Mouse (Mus musculus) E14TG2a.4 (cell line): ENCODE measurements around the gene Clec1a.
A peak's percentile ranks its signal among the peaks of the same experiment; 100 is the strongest.

Experiments
- H3K27me3 ChIP-seq: 2 replicates; pipeline ENCODE4 v1.6.1; 2014; ENCODE audit warnings: low read length, control low read depth; ENCODE audit not compliant: insufficient read depth
- H3K36me3 ChIP-seq: 2 replicates; pipeline ENCODE4 v1.6.1; 2014; ENCODE audit warnings: low read length, control low read depth; ENCODE audit not compliant: insufficient read depth
- H3K4me1 ChIP-seq: replicated peaks from 2 replicates; pipeline ENCODE4 v1.6.1; 2014; ENCODE audit warnings: low read depth, low read length, control low read depth
- H3K4me3 ChIP-seq: replicated peaks from 2 replicates; pipeline ENCODE4 v1.5.1; 2014; ENCODE audit warnings: mild to moderate bottlenecking, low read length
- H3K9me3 ChIP-seq: 2 replicates; pipeline ENCODE4 v1.6.1; 2014; ENCODE audit warnings: low read length, control low read depth
- CTCF ChIP-seq: conservative IDR thresholded peaks from 2 replicates; pipeline ENCODE4 v1.5.1; 2014; ENCODE audit warnings: low read length
- NANOG ChIP-seq: IDR thresholded peaks from 2 replicates; pipeline ENCODE4 v1.6.1; 2014; ENCODE audit warnings: borderline replicate concordance, low read length, mixed read lengths
- POU5F1 ChIP-seq: IDR thresholded peaks from 2 replicates; pipeline ENCODE4 v1.6.1; 2014; ENCODE audit warnings: low read length, borderline replicate concordance

The Clec1a gene

DNA sequence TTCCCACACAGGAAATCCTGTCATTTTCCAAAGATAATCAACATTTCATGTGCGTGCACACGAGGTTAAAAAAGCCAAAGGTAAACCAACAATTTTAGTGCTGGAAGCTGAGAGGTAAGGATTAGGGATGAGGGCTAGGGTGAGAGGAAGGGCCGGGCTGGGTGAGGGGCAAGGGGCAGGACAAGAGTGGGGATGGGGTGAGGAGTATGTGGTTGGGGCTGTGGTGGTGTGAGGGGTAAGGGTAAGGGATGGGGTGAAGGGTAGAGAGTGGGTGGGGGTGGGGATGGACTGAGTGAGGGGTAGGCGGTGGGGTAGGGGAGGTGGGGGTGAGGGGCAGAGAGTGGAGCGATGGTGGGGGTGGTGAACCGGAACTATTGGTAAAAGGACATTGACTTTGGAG, 58.1 kb downstream of the Clec1a start:
- Histone ChIP-seq H3K4me1 (no peaks in the 10 kb centered on the region), H3K27me3 (no peaks in the 10 kb centered on the region), H3K36me3 (no peaks in the 10 kb centered on the region), H3K9me3 (no peaks in the 10 kb centered on the region), H3K4me3 (no peak overlapping the region)
- TF ChIP-seq POU5F1, result no peak
- TF ChIP-seq NANOG, result no peak
- TF ChIP-seq CTCF, result no peak

DNA sequence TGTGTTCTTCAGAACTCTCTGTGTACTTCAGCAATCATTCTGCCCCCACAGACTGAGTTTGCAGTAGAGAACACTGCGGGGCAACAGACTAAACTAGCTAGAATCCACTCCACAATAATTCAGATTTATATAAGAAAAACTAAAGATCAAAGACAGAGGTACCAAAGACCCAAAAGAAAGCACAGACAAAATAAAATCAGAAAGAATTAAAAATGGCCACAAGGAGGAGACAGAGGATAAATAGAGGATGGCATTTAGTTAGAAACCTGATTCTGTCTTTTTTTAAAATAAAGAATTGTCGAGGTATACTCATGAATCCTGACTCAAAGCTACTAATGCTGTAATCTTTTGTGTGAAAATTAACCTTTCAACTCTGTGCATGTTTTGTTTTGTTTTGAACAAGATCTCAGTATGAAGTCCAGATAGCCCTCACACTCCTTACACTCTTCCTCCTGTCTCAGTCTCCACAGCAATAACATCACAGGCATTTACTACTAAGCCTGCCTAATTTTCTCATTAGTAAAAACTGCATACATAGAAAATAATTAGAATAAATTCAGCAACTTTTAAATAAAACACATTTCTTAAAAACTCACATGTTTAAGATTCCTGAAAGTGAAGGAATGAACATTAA, 58.6 kb downstream of the Clec1a start:
- peak; percentile 23; the same call in 1 of the 2 replicates for TF ChIP-seq CTCF
- TF ChIP-seq NANOG, result no peak
- no peaks in the 10 kb centered on the region for H3K4me1 ChIP-seq
- H3K4me3 ChIP-seq, result no peak overlapping the region
- no peaks in the 10 kb centered on the region for H3K27me3 ChIP-seq
- H3K9me3 ChIP-seq, result no peaks in the 10 kb centered on the region
- no peaks in the 10 kb centered on the region for H3K36me3 ChIP-seq

DNA sequence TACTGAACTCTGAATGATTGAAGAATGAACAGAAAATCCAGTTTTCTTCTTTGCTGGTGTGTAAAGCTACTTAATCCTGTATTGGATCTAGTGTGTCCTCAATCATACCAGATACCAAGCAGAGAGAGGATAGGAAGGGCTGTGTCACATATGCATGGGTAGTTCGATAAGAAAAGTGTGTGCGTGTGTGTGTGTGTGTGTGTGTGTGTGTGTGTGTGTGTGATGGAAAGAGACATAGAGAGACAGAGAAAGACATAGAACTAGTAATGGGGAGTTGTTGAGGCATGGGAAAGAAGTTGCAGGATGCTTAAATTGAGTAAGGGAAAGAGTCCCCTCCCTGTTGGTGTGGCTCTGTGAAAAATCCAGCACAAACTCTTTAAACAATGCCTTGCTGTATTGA, 66.0 kb downstream of the Clec1a start, which contains the start of gene Clec12b:
Gene Clec12b (minus strand): TSS at position 101 of the 400 bp plus-strand sequence.
- Histone ChIP-seq H3K27me3 (no peaks in the 10 kb centered on the region), H3K4me1 (0 out of 2 replicates have a peak, but pooled peaks cover 3% of the 10 kb centered on the region), H3K36me3 (no peaks in the 10 kb centered on the region), H3K4me3 (no peak within 1 kb of the TSS), H3K9me3 (no peaks in the 10 kb centered on the region)
- TF ChIP-seq CTCF (no peak), POU5F1 (no peak), NANOG (no peak)

DNA sequence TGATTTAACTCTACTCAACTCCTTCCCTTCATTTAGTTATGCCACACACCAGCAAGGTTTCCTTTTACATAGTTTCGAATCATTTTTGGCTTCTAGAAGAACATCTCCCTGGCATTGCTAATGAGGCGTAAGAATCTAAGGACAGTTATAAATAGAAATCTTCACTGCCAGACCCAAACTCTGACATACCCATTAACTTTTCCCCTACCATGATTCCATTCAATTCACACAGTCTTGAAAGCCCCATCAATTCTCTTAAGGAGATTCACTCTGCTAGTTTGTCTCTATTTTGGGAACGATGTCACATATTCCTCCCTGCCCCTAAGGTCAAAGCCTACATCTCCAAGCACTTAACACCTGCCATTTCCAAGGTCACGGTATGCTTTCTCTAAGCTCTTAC, 66.8 kb downstream of the Clec1a start:
- H3K27me3 ChIP-seq, result no peaks in the 10 kb centered on the region
- H3K36me3 ChIP-seq, result no peaks in the 10 kb centered on the region
- H3K4me3 ChIP-seq, result no peak overlapping the region
- no peaks in the 10 kb centered on the region for H3K9me3 ChIP-seq
- H3K4me1 ChIP-seq, result 0 out of 2 replicates have a peak, but pooled peaks cover 3% of the 10 kb centered on the region
- TF ChIP-seq CTCF (no peak), NANOG (no peak), POU5F1 (no peak)

DNA sequence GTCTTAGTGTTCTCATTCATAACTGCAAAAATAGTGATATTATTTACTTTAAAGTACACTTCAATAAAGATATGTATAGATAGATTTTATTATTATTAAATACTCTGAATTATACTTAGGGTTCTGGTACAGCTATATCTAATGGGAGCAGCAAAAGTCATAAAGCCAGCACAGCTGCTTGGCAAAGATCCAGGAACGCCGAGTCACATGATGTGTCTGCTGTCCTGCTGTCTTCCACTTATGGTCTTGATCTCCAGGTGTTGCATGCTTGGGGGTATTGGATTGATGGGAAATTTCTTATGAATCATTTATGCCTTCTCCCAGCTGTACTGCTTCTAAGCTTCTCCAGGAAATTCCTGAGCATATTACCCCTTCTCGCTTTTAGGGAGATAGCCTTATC, 68.3 kb downstream of the Clec1a start:
- no peaks in the 10 kb centered on the region for H3K27me3 ChIP-seq
- TF ChIP-seq POU5F1 (no peak), NANOG (no peak), CTCF (no peak)
- H3K4me1 ChIP-seq, result 0 out of 2 replicates have a peak, but pooled peaks cover 3% of the 10 kb centered on the region
- H3K36me3 ChIP-seq, result no peaks in the 10 kb centered on the region
- no peaks in the 10 kb centered on the region for H3K9me3 ChIP-seq
- H3K4me3 ChIP-seq, result no peak overlapping the region

DNA sequence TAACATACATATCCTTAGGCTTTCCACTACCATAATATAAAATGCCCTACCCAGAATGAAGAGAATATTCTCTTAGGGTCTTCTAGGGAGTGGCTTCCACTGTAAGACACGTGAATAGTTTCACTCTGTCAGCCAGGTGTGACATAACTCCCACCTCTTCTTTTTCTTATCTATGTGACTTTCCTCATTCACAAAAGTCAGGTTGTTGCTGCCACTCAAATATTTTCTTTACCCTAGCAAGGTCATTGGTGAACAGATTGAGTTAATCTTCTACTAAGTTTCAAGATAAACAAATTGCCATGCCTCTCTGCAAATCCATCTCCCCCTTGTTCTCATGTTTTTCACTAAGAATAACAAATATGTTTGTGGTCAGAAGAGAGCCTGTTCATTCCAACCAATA, 70.1 kb downstream of the Clec1a start:
- Histone ChIP-seq H3K9me3 (peaks cover 3% of the 10 kb centered on the region; the same call in 1 of the 2 replicates), H3K27me3 (no peaks in the 10 kb centered on the region), H3K36me3 (no peaks in the 10 kb centered on the region), H3K4me1 (0 out of 2 replicates have a peak, but pooled peaks cover 3% of the 10 kb centered on the region), H3K4me3 (no peak overlapping the region)
- TF ChIP-seq POU5F1, result no peak
- no peak for TF ChIP-seq NANOG
- TF ChIP-seq CTCF, result no peak

DNA sequence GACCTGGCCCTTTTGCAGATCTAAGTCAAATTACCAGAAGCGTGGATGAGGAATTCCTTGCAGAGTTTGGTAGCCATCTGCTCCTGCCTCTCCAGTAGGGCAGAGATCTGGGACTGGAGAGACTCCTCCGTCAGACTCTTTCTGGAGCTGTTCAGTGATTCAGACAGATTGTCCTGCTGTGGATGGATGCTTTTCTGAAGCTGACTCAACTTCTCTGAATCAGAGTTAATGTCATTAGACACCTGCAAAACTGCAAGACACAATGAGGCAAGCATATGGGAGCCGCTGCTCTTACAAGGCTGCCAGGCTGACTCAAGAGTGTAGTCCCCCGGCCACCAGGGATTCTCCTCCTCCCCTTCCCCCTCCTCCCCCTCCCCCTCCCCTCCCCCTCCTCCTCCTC, 71.3 kb downstream of the Clec1a start:
- Histone ChIP-seq H3K36me3 (no peaks in the 10 kb centered on the region), H3K4me3 (no peak overlapping the region), H3K27me3 (no peaks in the 10 kb centered on the region), H3K4me1 (0 out of 2 replicates have a peak, but pooled peaks cover 3% of the 10 kb centered on the region), H3K9me3 (peaks cover 7% of the 10 kb centered on the region)
- TF ChIP-seq CTCF (no peak), NANOG (no peak), POU5F1 (no peak)

DNA sequence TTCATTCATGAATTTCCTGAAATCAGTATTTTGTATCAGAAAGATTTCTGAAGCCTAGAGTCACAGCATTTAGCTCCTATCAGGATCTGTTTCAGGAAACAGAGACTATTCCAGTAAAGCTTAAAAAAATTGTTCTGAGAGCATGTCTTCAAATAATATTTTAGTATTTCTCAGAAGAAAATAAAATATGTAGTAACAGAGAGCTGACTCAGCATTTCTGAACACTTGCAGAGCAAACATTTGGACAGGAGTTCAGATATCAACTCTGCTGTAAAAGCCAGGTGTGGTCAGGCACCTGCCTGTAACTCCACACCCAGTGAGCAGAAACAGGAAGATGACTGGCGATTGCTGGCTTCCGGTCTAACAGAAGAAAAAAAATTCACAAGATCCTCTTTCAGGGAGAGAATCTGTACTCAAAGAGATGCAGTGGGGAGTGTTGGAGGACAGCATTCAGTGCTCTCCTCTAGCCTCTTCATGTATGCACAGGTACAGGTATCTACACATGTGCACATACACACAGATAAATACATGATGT, 76.8 kb downstream of the Clec1a start:
- TF ChIP-seq CTCF (no peak), POU5F1 (no peak), NANOG (no peak)
- H3K4me1 ChIP-seq, result no peaks in the 10 kb centered on the region

More for the DNA sequence above, 76.8 kb downstream of the Clec1a start:
- no peak overlapping the region for H3K4me3 ChIP-seq
- H3K27me3 ChIP-seq, result no peaks in the 10 kb centered on the region
- H3K9me3 ChIP-seq, result peaks cover 7% of the 10 kb centered on the region
- no peaks in the 10 kb centered on the region for H3K36me3 ChIP-seq
